Mouse (Mus musculus) CH12.LX (cell line): ENCODE data around the gene Cdhr5. TPM values are rescaled to one million over a fixed set of nuclear protein-coding genes. Genes with fewer than 3 reads are reported as not detected.

Experiments
- DNase-seq: peaks from one replicate; pipeline ENCODE4 v3.0.0-alpha.2; 2013; ENCODE audit errors: extremely low read depth
- H3K27ac ChIP-seq: 2 replicates; pipeline ENCODE4 v1.5.1; 2012; ENCODE audit warnings: low read depth, mild to moderate bottlenecking, control low read depth, moderate library complexity; ENCODE audit not compliant: insufficient read depth
- H3K27me3 ChIP-seq: replicated peaks from 2 replicates; pipeline ENCODE3; 2012; ENCODE audit warnings: inconsistent platforms
- H3K36me3 ChIP-seq, 2 experiments: replicated peaks in 1 of 2; 2 replicates each; pipeline versions ENCODE3 to v1.6.1; 2012; ENCODE audit warnings: inconsistent platforms in 1 of 2, low read length in 1 of 2, mild to moderate bottlenecking in 1 of 2, mixed read lengths in 1 of 2, moderate library complexity in 1 of 2; ENCODE audit not compliant: control insufficient read depth in 1 of 2, insufficient read depth in 1 of 2
- H3K4me1 ChIP-seq, 2 experiments: 2 replicates each; pipeline ENCODE4 v1.6.1; 2012; ENCODE audit warnings: inconsistent platforms in 1 of 2, moderate library complexity in 1 of 2; ENCODE audit not compliant: insufficient read depth in 2 of 2, control insufficient read depth in 1 of 2
- H3K4me2 ChIP-seq: 2 replicates; pipeline ENCODE4 v1.6.1; 2012; ENCODE audit warnings: low read depth, mild to moderate bottlenecking, control low read depth; ENCODE audit not compliant: poor library complexity, insufficient read depth, severe bottlenecking
- H3K4me3 ChIP-seq, 3 experiments: fragments of 150-350 bp in 1 of 3; sonication (generic) in 1 of 3; replicated peaks in 1 of 3; 2 replicates each; pipeline versions ENCODE3 to v1.5.1; 2011 to 2012; ENCODE audit warnings: low read depth in 2 of 3, low read length in 2 of 3, mild to moderate bottlenecking in 2 of 3, moderate library complexity in 2 of 3, control low read depth in 1 of 3, improper control_type of control experiment in 1 of 3, inconsistent platforms in 1 of 3, mixed read lengths in 1 of 3; ENCODE audit not compliant: poor library complexity in 1 of 3
- H3K79me2 ChIP-seq: replicated peaks from 2 replicates; pipeline ENCODE4 v1.6.1; 2012; ENCODE audit warnings: mild to moderate bottlenecking, moderate library complexity; ENCODE audit not compliant: control insufficient read depth, poor library complexity, insufficient read depth, severe bottlenecking; ENCODE audit errors: extremely low read depth
- H3K9ac ChIP-seq: 2 replicates; pipeline ENCODE4 v1.6.1; 2012; ENCODE audit warnings: low read depth, mild to moderate bottlenecking, control low read depth, moderate library complexity; ENCODE audit not compliant: insufficient read depth
- H3K9me3 ChIP-seq: replicated peaks from 2 replicates; pipeline ENCODE3; 2012; ENCODE audit warnings: low read length, inconsistent platforms, mixed read lengths
- CHD1 ChIP-seq: IDR thresholded peaks from 2 replicates; pipeline ENCODE4 v1.6.1; 2012; ENCODE audit warnings: low read depth, low read length, improper control_type of control experiment, inconsistent platforms
- CHD2 ChIP-seq: IDR thresholded peaks from 2 replicates; pipeline ENCODE4 v1.6.1; 2011; ENCODE audit warnings: low read length, improper control_type of control experiment
- CTCF ChIP-seq, 2 experiments: IDR thresholded peaks in 1 of 2; conservative IDR thresholded peaks in 1 of 2; 2 replicates each; pipeline ENCODE4 v1.5.1; 2011 to 2012; ENCODE audit warnings: low read depth in 2 of 2, low read length in 2 of 2, improper control_type of control experiment in 1 of 2, inconsistent platforms in 1 of 2, mild to moderate bottlenecking in 1 of 2, moderate library complexity in 1 of 2
- ELF1 ChIP-seq: IDR thresholded peaks from 2 replicates; pipeline ENCODE4 v1.6.1; 2014; ENCODE audit warnings: low read depth, mild to moderate bottlenecking, inconsistent platforms, low read length, improper control_type of control experiment
- EP300 ChIP-seq: IDR thresholded peaks from 2 replicates; pipeline ENCODE4 v1.6.1; 2011; ENCODE audit warnings: low read length, improper control_type of control experiment
- ETS1 ChIP-seq: conservative IDR thresholded peaks from 2 replicates; pipeline ENCODE4 v1.6.1; 2012; ENCODE audit warnings: low read depth, mild to moderate bottlenecking, inconsistent platforms, low read length, improper control_type of control experiment, moderate library complexity
- GABPA ChIP-seq: IDR thresholded peaks from 2 replicates; pipeline ENCODE4 v1.6.1; 2012; ENCODE audit warnings: low read depth, low read length, improper control_type of control experiment, inconsistent platforms; ENCODE audit not compliant: insufficient replicate concordance
- JUND ChIP-seq: conservative IDR thresholded peaks from 2 replicates; pipeline ENCODE4 v1.6.1; 2011; ENCODE audit warnings: low read depth, low read length, improper control_type of control experiment
- KAT2A ChIP-seq: IDR thresholded peaks from 2 replicates; pipeline ENCODE4 v1.6.1; 2012; ENCODE audit warnings: low read length, improper control_type of control experiment, inconsistent platforms; ENCODE audit not compliant: insufficient replicate concordance
- MAFK ChIP-seq: IDR thresholded peaks from 2 replicates; pipeline ENCODE4 v1.6.1; 2011; ENCODE audit warnings: low read length, improper control_type of control experiment; ENCODE audit not compliant: insufficient replicate concordance
- MAX ChIP-seq: IDR thresholded peaks from 2 replicates; pipeline ENCODE4 v1.6.1; 2011; ENCODE audit warnings: low read length, improper control_type of control experiment
- MAZ ChIP-seq: IDR thresholded peaks from 2 replicates; pipeline ENCODE4 v1.6.1; 2012; ENCODE audit warnings: low read depth, mild to moderate bottlenecking, inconsistent platforms, low read length, improper control_type of control experiment, moderate library complexity
- MXI1 ChIP-seq: IDR thresholded peaks from 2 replicates; pipeline ENCODE4 v1.6.1; 2011; ENCODE audit warnings: mild to moderate bottlenecking, low read depth, low read length, improper control_type of control experiment
- NELFE ChIP-seq: IDR thresholded peaks from 2 replicates; pipeline ENCODE4 v1.6.1; 2011; ENCODE audit warnings: low read depth, low read length, improper control_type of control experiment
- PAX5 ChIP-seq: IDR thresholded peaks from 2 replicates; pipeline ENCODE4 v1.6.1; 2012; ENCODE audit warnings: low read length, inconsistent platforms, mixed read lengths
- POLR2A ChIP-seq: IDR thresholded peaks from 2 replicates; pipeline ENCODE4 v1.6.1; 2011; ENCODE audit warnings: low read depth, mild to moderate bottlenecking, improper control_type of control experiment, low read length
- RAD21 ChIP-seq: IDR thresholded peaks from 2 replicates; pipeline ENCODE4 v1.6.1; 2011; ENCODE audit warnings: low read depth, mild to moderate bottlenecking, low read length, improper control_type of control experiment, moderate library complexity
- RCOR1 ChIP-seq: conservative IDR thresholded peaks from 2 replicates; pipeline ENCODE4 v1.6.1; 2012; ENCODE audit warnings: low read depth, mild to moderate bottlenecking, inconsistent platforms, low read length, improper control_type of control experiment
- SIN3A ChIP-seq: IDR thresholded peaks from 2 replicates; pipeline ENCODE4 v1.6.1; 2012; ENCODE audit warnings: low read length, improper control_type of control experiment, inconsistent platforms
- TBP ChIP-seq: conservative IDR thresholded peaks from 2 replicates; pipeline ENCODE4 v1.6.1; 2011; ENCODE audit warnings: low read depth, low read length, improper control_type of control experiment
- UBTF ChIP-seq: IDR thresholded peaks from 2 replicates; pipeline ENCODE4 v1.6.1; 2012; ENCODE audit warnings: low read depth, mild to moderate bottlenecking, inconsistent platforms, low read length, improper control_type of control experiment, moderate library complexity
- USF2 ChIP-seq: conservative IDR thresholded peaks from 2 replicates; pipeline ENCODE4 v1.6.1; 2011; ENCODE audit warnings: low read depth, low read length, improper control_type of control experiment
- ZC3H11A ChIP-seq: IDR thresholded peaks from 2 replicates; pipeline ENCODE4 v1.6.1; 2012; ENCODE audit warnings: low read depth, mild to moderate bottlenecking, inconsistent platforms, low read length, improper control_type of control experiment
- ZKSCAN1 ChIP-seq: IDR thresholded peaks from 2 replicates; pipeline ENCODE4 v1.6.1; 2012; ENCODE audit warnings: low read depth, inconsistent platforms, low read length, improper control_type of control experiment, borderline replicate concordance
- ZMIZ1 ChIP-seq: IDR thresholded peaks from 2 replicates; pipeline ENCODE4 v1.6.1; 2012; ENCODE audit warnings: low read depth, mild to moderate bottlenecking, inconsistent platforms, low read length, improper control_type of control experiment
- ZNF384 ChIP-seq: IDR thresholded peaks from 2 replicates; pipeline ENCODE4 v1.6.1; 2012; ENCODE audit warnings: low read depth, low read length, improper control_type of control experiment, inconsistent platforms
- dilution Hi-C: fragments of 300-500 bp; cut with MboI; formaldehyde crosslinking; loops from 2 replicates; pipeline ENCODE4 v1.14.3; 2020; ENCODE audit warnings: low sequenced_read_pairs; ENCODE audit not compliant: extremely low pct_unique_long_range_greater_than_20kb, extremely low pct_ligation_motif_present
- in situ Hi-C: fragments of 300-500 bp; cut with MboI; formaldehyde crosslinking; loops from 3 replicates; pipeline ENCODE4 v1.14.3; 2019; ENCODE audit warnings: low sequenced_read_pairs, low pct_ligation_motif_present, low pct_unique_long_range_greater_than_20kb, mixed read lengths
- polyA plus RNA-seq: library from polyadenylated mRNA; unstranded; fragments of >175 nt; gene quantifications from 2 replicates; pipeline ENCODE4 v1.2.1, GENCODE M21; 2012; ENCODE audit warnings: low read depth; ENCODE audit not compliant: insufficient read length
- total RNA-seq, 2 experiments: library from RNA; depleted of rRNA; stranded (reverse); fragments of 300-350 nt in 1 of 2; fragments of >200 nt in 1 of 2; gene quantifications; 2 replicates each; pipeline ENCODE4 v1.2.3; 2012 to 2014

Gene Cdhr5
- total and polyA plus RNA-seq, 3 experiments, result 0.35 to 3.9 (median 1.9) TPM

GRCm38 (mm10) chr7:141261480-141261879 lies 15.1 kb downstream of the Cdhr5 start:
- H3K36me3 ChIP-seq, result peaks cover 81 to 85% of the 10 kb centered on the region in 2 experiments
- in situ Hi-C loops, result loop anchor here (10.0 kb wide), 1 partner anchor 103 kb away; no protein-coding TSS in a partner anchor

GRCm38 (mm10) chr7:141256159-141256558 lies 20.4 kb downstream of the Cdhr5 start:
- dilution Hi-C loops, result no loop called here
- in situ Hi-C loops, result no loop called here
- no peak overlapping the region for H3K9ac ChIP-seq
- no peaks in the 10 kb centered on the region for H3K27me3 ChIP-seq
- no peak for DNase-seq
- peak overlapping the region; percentile 2; the same call in 1 of the 2 replicates for H3K27ac ChIP-seq
- TF ChIP-seq RAD21 (no peak), ZKSCAN1 (no peak), ZMIZ1 (no peak), ZC3H11A (no peak), PAX5 (no peak), NELFE (no peak), RCOR1 (no peak), JUND (no peak), EP300 (no peak), SIN3A (no peak), UBTF (no peak), MAFK (no peak), GABPA (no peak), MXI1 (no peak), CTCF (conservative IDR thresholded peaks at IDR 0.05 in 1 of 2, IDR thresholded peaks at IDR 0.05 in 1 of 2; ENCODE audit: low read depth in 2 of 2, low read length in 2 of 2) (no peak), CHD1 (no peak)
- peaks cover 76 to 94% of the 10 kb centered on the region in 2 experiments for H3K36me3 ChIP-seq
- no peaks in the 10 kb centered on the region for H3K79me2 ChIP-seq
- no peaks in the 10 kb centered on the region for H3K9me3 ChIP-seq
- H3K4me2 ChIP-seq, result no peak overlapping the region
- no peak overlapping the region for H3K4me3 ChIP-seq
- H3K4me1 ChIP-seq, result peaks cover 2 to 5% of the 10 kb centered on the region in 2 experiments; a peak in 2 of 4 replicates

More at GRCm38 (mm10) chr7:141261480-141261879, 15.1 kb downstream of the Cdhr5 start:
- Histone ChIP-seq H3K4me2 (no peak overlapping the region), H3K79me2 (no peaks in the 10 kb centered on the region), H3K4me3 (no peak overlapping the region), H3K9me3 (no peaks in the 10 kb centered on the region), H3K9ac (no peak overlapping the region), H3K27ac (no peak overlapping the region), H3K27me3 (no peaks in the 10 kb centered on the region), H3K4me1 (peaks cover 14 to 24% of the 10 kb centered on the region in 2 experiments)
- no peak for TF ChIP-seq POLR2A
- TF ChIP-seq ZKSCAN1, result no peak
- TF ChIP-seq TBP, result no peak
- TF ChIP-seq PAX5, result no peak
- no peak for TF ChIP-seq KAT2A
- no peak for TF ChIP-seq CTCF (conservative IDR thresholded peaks at IDR 0.05 in 1 of 2, IDR thresholded peaks at IDR 0.05 in 1 of 2; ENCODE audit: low read depth in 2 of 2, low read length in 2 of 2)
- no peak for TF ChIP-seq ELF1
- TF ChIP-seq MAX, result no peak
- TF ChIP-seq JUND, result no peak
- TF ChIP-seq USF2, result no peak
- TF ChIP-seq NELFE, result no peak
- TF ChIP-seq ETS1, result no peak
- no peak for TF ChIP-seq CHD2
- no peak for TF ChIP-seq MXI1
- TF ChIP-seq RAD21, result no peak
- TF ChIP-seq GABPA, result no peak
- TF ChIP-seq RCOR1, result no peak
- no peak for TF ChIP-seq MAZ
- TF ChIP-seq ZNF384, result no peak
- DNase-seq, result no peak
- dilution Hi-C loops, result no loop called here
